34 mouse cellular contexts compared by ENCODE assay signal in the genomic region with DNA sequence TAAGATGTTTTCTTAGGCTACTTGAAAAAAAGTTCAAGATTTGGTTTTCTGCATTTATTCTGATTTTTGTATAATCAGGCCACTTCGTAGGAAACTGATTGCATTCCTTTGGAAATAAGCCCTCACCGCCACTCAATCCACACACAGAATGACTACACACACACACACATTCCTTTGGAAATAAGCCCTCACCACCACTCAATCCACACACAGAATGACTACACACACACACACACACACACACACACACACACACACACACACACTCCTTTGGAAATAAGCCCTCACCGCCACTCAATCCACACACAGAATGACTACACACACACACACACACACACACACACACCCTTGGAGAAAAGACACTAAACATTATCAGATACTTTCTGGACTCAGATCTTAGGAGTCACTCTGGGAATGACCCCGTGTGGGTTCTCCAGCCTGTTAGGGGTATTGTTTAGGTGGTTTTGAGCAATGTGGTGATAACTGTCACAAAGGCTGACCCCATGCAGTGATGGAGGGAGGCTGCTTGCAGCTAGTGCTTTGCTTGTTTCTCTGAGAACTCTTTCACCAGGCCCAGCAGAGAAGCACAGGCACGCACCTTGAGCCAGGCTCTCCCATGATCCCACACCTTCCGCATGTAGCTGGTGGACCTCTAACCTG. TPM values are rescaled to one million over a fixed set of nuclear protein-coding genes. Genes with fewer than 3 reads are reported as not detected.
A peak's percentile ranks its signal among the peaks of the same experiment; 100 is the strongest.
DNase-seq lines count a peak whose midpoint lies in the region; ATAC-seq and TF ChIP-seq lines count a peak whose summit lies in the region.
"Had no signal": no experiment of that assay in that cellular context is flagged by ENCODE, and none has a peak within 500 bp of the region (broad histone marks: within the 10 kb centered on the region; RNA-seq: fewer than 3 reads in every experiment).

No protein-coding gene starts in this region.

- peaks cover 28% of the 10 kb centered on the region for H3K4me1 ChIP-seq in lung, embryonic 15.5 days
- peaks cover 5% of the 10 kb centered on the region for H3K4me1 ChIP-seq in embryonic fibroblast, embryonic 13.5 days (ENCODE audit: control insufficient read depth, insufficient read depth, low read length)
- H3K4me1 ChIP-seq: forebrain, embryonic 13.5 days; hindbrain, embryonic 15.5 days; liver, embryonic 13.5 days had no signal

- peak; percentile 93 for ATAC-seq in lung, embryonic 15.5 days (ENCODE audit: borderline replicate concordance, extremely low read depth, low FRiP score, low TSS enrichment)
- ATAC-seq: forebrain, embryonic 13.5 days; inflammation-experienced regulatory T-cells, adult 6 months had no signal

- H3K36me3 ChIP-seq in lung, embryonic 15.5 days, result no peaks in the 10 kb centered on the region
- H3K36me3 ChIP-seq: embryonic facial prominence, embryonic 15.5 days; hindbrain, embryonic 15.5 days; limb, embryonic 10.5 days; limb, embryonic 15.5 days; liver, embryonic 13.5 days had no signal

- peak overlapping the region; percentile 68 for H3K27ac ChIP-seq in gastrocnemius, adult 2 months
- peak overlapping the region; percentile 71 for H3K27ac ChIP-seq in lung, embryonic 15.5 days
- peak overlapping the region; percentile 89 for H3K27ac ChIP-seq in embryonic fibroblast, embryonic 13.5 days (ENCODE audit: insufficient read depth, low read length)
- H3K27ac ChIP-seq: embryonic facial prominence, embryonic 15.5 days; forebrain, embryonic 13.5 days; limb, embryonic 15.5 days; liver, embryonic 13.5 days had no signal

- H3K4me3 ChIP-seq in gastrocnemius, adult 2 months, result no peak overlapping the region
- no peak overlapping the region for H3K4me3 ChIP-seq in lung, embryonic 15.5 days
- H3K4me3 ChIP-seq in embryonic fibroblast, embryonic 13.5 days (ENCODE audit: insufficient read depth, low read length), result no peak overlapping the region
- H3K4me3 ChIP-seq: embryonic facial prominence, embryonic 15.5 days; forebrain, embryonic 13.5 days; hindbrain, embryonic 15.5 days; limb, embryonic 10.5 days; limb, embryonic 15.5 days; liver, embryonic 13.5 days; megakaryocyte, embryonic 14.5 days had no signal

- TF ChIP-seq POLR2A in embryonic fibroblast, embryonic 13.5 days (IDR thresholded peaks at IDR 0.05; ENCODE audit: low read depth, low read length), result no peak

- intact Hi-C loops in gastrocnemius, adult 2 months (cut with DNase I), result no loop called here
- intact Hi-C loops in gastrocnemius, postnatal 36 days (cut with DNase I), result no loop called here

- no peaks in the 10 kb centered on the region for H3K9me3 ChIP-seq in lung, embryonic 15.5 days
- H3K9me3 ChIP-seq: embryonic facial prominence, embryonic 15.5 days; forebrain, embryonic 13.5 days; hindbrain, embryonic 15.5 days; limb, embryonic 10.5 days; limb, embryonic 15.5 days; liver, embryonic 13.5 days; megakaryocyte, embryonic 14.5 days had no signal

- H3K9ac ChIP-seq in lung, embryonic 15.5 days, result no peak overlapping the region
- H3K9ac ChIP-seq: embryonic facial prominence, embryonic 15.5 days; forebrain, embryonic 13.5 days; hindbrain, embryonic 15.5 days; limb, embryonic 15.5 days; liver, embryonic 13.5 days had no signal

- H3K4me2 ChIP-seq in lung, embryonic 15.5 days, result no peak overlapping the region
- H3K4me2 ChIP-seq: embryonic facial prominence, embryonic 15.5 days; forebrain, embryonic 13.5 days; heart, embryonic 11.5 days; hindbrain, embryonic 15.5 days; limb, embryonic 15.5 days; liver, embryonic 13.5 days had no signal

- WGBS in lung, embryonic 15.5 days, result 36% methylated on average over 6 of the region's 6 CpGs

- no peak for DNase-seq in gastrocnemius, adult 2 months
- no peak for DNase-seq in gastrocnemius, postnatal 36 days
- no peak for DNase-seq in lung, postnatal 25 days (ENCODE audit: low spot score)
- DNase-seq in lung, postnatal 36 days, result peak; percentile 44
- no peak for DNase-seq in urinary bladder, postnatal 14 days (ENCODE audit: low spot score)
- no peak for DNase-seq in gastrocnemius, adult 18-20 months (ENCODE audit: low spot score)
- DNase-seq: cerebellum, adult 9-11 months; embryo, embryonic 11 days; layer of hippocampus, adult 9-11 months; liver, embryonic 13.5 days; midbrain, embryonic 14.5 days; right cerebral cortex, adult 18-20 months; spleen, adult 18-20 months; thymus, postnatal 14 days had no signal

- TF ChIP-seq CTCF in gastrocnemius, adult 2 months (IDR thresholded peaks at IDR 0.05), result no peak
- no peak for TF ChIP-seq CTCF in embryonic fibroblast, embryonic 13.5 days (IDR thresholded peaks at IDR 0.05; ENCODE audit: borderline replicate concordance, insufficient read depth, low read length)

- H3K27me3 ChIP-seq in lung, embryonic 15.5 days, result no peaks in the 10 kb centered on the region
- H3K27me3 ChIP-seq: embryonic facial prominence, embryonic 15.5 days; forebrain, embryonic 13.5 days; hindbrain, embryonic 15.5 days; limb, embryonic 15.5 days; liver, embryonic 13.5 days had no signal

RNA-seq across cellular contexts. Expression of gene Prss48, which starts 55.3 kb away (rescaled TPM):
- not detected for total RNA-seq in gastrocnemius, adult 2 months (2021)
- total RNA-seq in gastrocnemius, postnatal 36 days (2021), result not detected
- polyA plus RNA-seq in lung, embryonic 15.5 days (2015; fragmentation: Nextera tagmentation; extraction: Ambion mirVana), result not detected in 2 replicates
- not detected in 2 replicates for polyA plus RNA-seq in embryonic fibroblast, embryonic 13.5 days (2011; ENCODE audit: insufficient read length, low read depth, missing spikeins)
- total RNA-seq in gastrocnemius, adult 18-20 months (2021), result not detected
- total RNA-seq: adrenal gland, adult 8-10 months; adrenal gland, postnatal 4 days; gastrocnemius, postnatal 4 days; heart, postnatal 4 days; left cerebral cortex, postnatal 10 days; monocyte, adult 5-6 weeks had no signal
- polyA plus RNA-seq: embryonic facial prominence, embryonic 15.5 days; forebrain, embryonic 13.5 days; heart, embryonic 11.5 days; heart, embryonic 16.5 days; hindbrain, embryonic 15.5 days; inflammation-experienced regulatory T-cells, adult 6 months; kidney, embryonic 14.5 days; limb, embryonic 10.5 days; limb, embryonic 15.5 days; liver, embryonic 13.5 days; midbrain, embryonic 14.5 days; neural tube, embryonic 14.5 days; stomach, embryonic 16.5 days had no signal
